26 mouse cellular contexts compared by ENCODE assay signal in genomic region chr12:84042248-84042647, GRCm38 (mm10). TPM values are rescaled to one million over a fixed set of nuclear protein-coding genes. Genes with fewer than 3 reads are reported as not detected.
A peak's percentile ranks its signal among the peaks of the same experiment; 100 is the strongest.
DNase-seq lines count a peak whose midpoint lies in the region; ATAC-seq lines count a peak whose summit lies in the region.
"Had no signal": no experiment of that assay in that cellular context is flagged by ENCODE, and none has a peak within 500 bp of the region (broad histone marks: within the 10 kb centered on the region; RNA-seq: fewer than 3 reads in every experiment).

No protein-coding gene starts in this region.

- peak; percentile 72 to 86 for DNase-seq in kidney, adult 8-10 months
- DNase-seq in kidney, postnatal 25 days: peak; percentile 59 to 75
- no peak for DNase-seq in natural killer cell, adult 2 months (ENCODE audit: low spot score in 2 of 2)
- DNase-seq in heart, postnatal 14 days: no peak
- DNase-seq: adrenal gland, postnatal 36 days; cerebellum, adult 18-20 months; cerebellum, postnatal 25 days; gastrocnemius, adult 2 months; heart, postnatal 36 days; thymus, postnatal 14 days had no signal

- no peaks in the 10 kb centered on the region for H3K36me3 ChIP-seq in intestine, embryonic 15.5 days
- H3K36me3 ChIP-seq in liver, embryonic 15.5 days (replicated peaks): 0 out of 2 replicates have a peak, but pooled peaks cover 4% of the 10 kb centered on the region
- H3K36me3 ChIP-seq: G1E; limb, embryonic 12.5 days; lung, embryonic 15.5 days; neural tube, embryonic 13.5 days had no signal

- H3K9ac ChIP-seq in intestine, embryonic 15.5 days: no peak overlapping the region
- no peak overlapping the region for H3K9ac ChIP-seq in liver, embryonic 15.5 days
- H3K9ac ChIP-seq: hindbrain, embryonic 14.5 days; limb, embryonic 12.5 days; lung, embryonic 15.5 days; neural tube, embryonic 13.5 days had no signal

- ATAC-seq in intestine, embryonic 15.5 days: peak; percentile 42; the same call in 1 of the 2 replicates
- ATAC-seq in liver, embryonic 15.5 days (ENCODE audit: insufficient read depth): peak; percentile 43
- ATAC-seq in erythroid progenitor cell, adult 5-6 weeks (replicated peaks; ENCODE audit: low FRiP score, poor library complexity, severe bottlenecking): no peak

- peaks cover 4% of the 10 kb centered on the region; the same call in 1 of the 2 replicates for H3K4me1 ChIP-seq in intestine, embryonic 15.5 days (replicated peaks)
- H3K4me1 ChIP-seq in liver, embryonic 15.5 days (replicated peaks): peaks cover 6% of the 10 kb centered on the region; the same call in 1 of the 2 replicates
- H3K4me1 ChIP-seq: limb, embryonic 12.5 days had no signal

- H3K27me3 ChIP-seq in intestine, embryonic 15.5 days (replicated peaks): no peaks in the 10 kb centered on the region
- H3K27me3 ChIP-seq in liver, embryonic 15.5 days: peaks cover 18% of the 10 kb centered on the region
- H3K27me3 ChIP-seq: lung, embryonic 15.5 days had no signal

- intact Hi-C loops in heart, postnatal 14 days (cut with DNase I): no loop called here

- H3K9me3 ChIP-seq in intestine, embryonic 15.5 days: no peaks in the 10 kb centered on the region
- H3K9me3 ChIP-seq in liver, embryonic 15.5 days (replicated peaks): no peaks in the 10 kb centered on the region
- H3K9me3 ChIP-seq: lung, embryonic 15.5 days had no signal

- H3K27ac ChIP-seq in intestine, embryonic 15.5 days: no peak overlapping the region
- peak overlapping the region; percentile 61; the same call in 1 of the 2 replicates for H3K27ac ChIP-seq in liver, embryonic 15.5 days (replicated peaks)
- H3K27ac ChIP-seq: gastrocnemius, adult 2 months; hindbrain, embryonic 14.5 days; limb, embryonic 12.5 days; lung, embryonic 15.5 days; macrophage; neural tube, embryonic 13.5 days had no signal

- no peak overlapping the region for H3K4me2 ChIP-seq in intestine, embryonic 15.5 days (replicated peaks)
- H3K4me2 ChIP-seq in liver, embryonic 15.5 days: no peak overlapping the region
- H3K4me2 ChIP-seq: heart, embryonic 11.5 days; hindbrain, embryonic 14.5 days; limb, embryonic 12.5 days; lung, embryonic 15.5 days; midbrain, embryonic 11.5 days; neural tube, embryonic 13.5 days had no signal

- WGBS in intestine, embryonic 15.5 days: 49% methylated on average over 5 of the region's 5 CpGs
- 54% methylated on average over 5 of the region's 5 CpGs for WGBS in liver, embryonic 15.5 days (ENCODE audit: insufficient replicate concordance)

- H3K4me3 ChIP-seq in intestine, embryonic 15.5 days (replicated peaks): no peak overlapping the region
- H3K4me3 ChIP-seq in liver, embryonic 15.5 days (replicated peaks): no peak overlapping the region
- H3K4me3 ChIP-seq: gastrocnemius, adult 2 months; limb, embryonic 12.5 days; lung, embryonic 15.5 days; neural tube, embryonic 13.5 days had no signal

RNA-seq across cellular contexts. Expression of gene Gm49366, which starts 3.5 kb away (rescaled TPM):
- not detected in 2 replicates for polyA plus RNA-seq in intestine, embryonic 15.5 days (2015; fragmentation: Nextera tagmentation; extraction: Ambion mirVana)
- not detected in 2 replicates for polyA plus RNA-seq in liver, embryonic 15.5 days (2015; fragmentation: Nextera tagmentation; extraction: Ambion mirVana)
- total RNA-seq in erythroid progenitor cell, adult 5-6 weeks (2015; ENCODE audit: low replicate concordance): not detected in 2 replicates
- not detected in 2 replicates for total RNA-seq in erythroid progenitor cell, adult 5-6 weeks (2017; ENCODE audit: low replicate concordance)
- not detected for total RNA-seq in heart, postnatal 14 days (2021)
- total RNA-seq: adrenal gland, postnatal 36 days; G1E; gastrocnemius, adult 2 months had no signal
- polyA plus RNA-seq: forebrain, embryonic 11.5 days; G1E; gonadal fat pad, adult 2 months; heart, embryonic 11.5 days; hindbrain, embryonic 14.5 days; intestine, embryonic 14.5 days; limb, embryonic 12.5 days; lung, embryonic 15.5 days; macrophage; midbrain, embryonic 11.5 days; neural tube, embryonic 13.5 days; small intestine, adult 2 months; testis, adult 2 months had no signal

RNA-seq across cellular contexts. Expression of gene Acot4, which starts 4.1 kb away (rescaled TPM):
- polyA plus RNA-seq in intestine, embryonic 15.5 days (2015; fragmentation: Nextera tagmentation; extraction: Ambion mirVana): 8.2 and 8.9 TPM in 2 replicates
- 10.4 and 11.2 TPM in 2 replicates for polyA plus RNA-seq in liver, embryonic 15.5 days (2015; fragmentation: Nextera tagmentation; extraction: Ambion mirVana)
- total RNA-seq in erythroid progenitor cell, adult 5-6 weeks (2015; ENCODE audit: low replicate concordance): not detected in 2 replicates
- total RNA-seq in erythroid progenitor cell, adult 5-6 weeks (2017; ENCODE audit: low replicate concordance): not detected in 2 replicates
- total RNA-seq in heart, postnatal 14 days (2021): 1 to 10 TPM in 1 of 2 experiments, under 1 TPM in 1; 0.85 to 1.2 TPM
- polyA plus RNA-seq: G1E had no signal

RNA-seq across cellular contexts. Expression of gene Acot3, which starts 9.7 kb away (rescaled TPM):
- 3.2 and 4.8 TPM in 2 replicates for polyA plus RNA-seq in intestine, embryonic 15.5 days (2015; fragmentation: Nextera tagmentation; extraction: Ambion mirVana)
- 6.6 and 7.4 TPM in 2 replicates for polyA plus RNA-seq in liver, embryonic 15.5 days (2015; fragmentation: Nextera tagmentation; extraction: Ambion mirVana)
- total RNA-seq in erythroid progenitor cell, adult 5-6 weeks (2015; ENCODE audit: low replicate concordance): not detected in 2 replicates
- not detected in 2 replicates for total RNA-seq in erythroid progenitor cell, adult 5-6 weeks (2017; ENCODE audit: low replicate concordance)
- total RNA-seq in heart, postnatal 14 days (2021): 1 to 10 TPM; 2.1 to 2.8 TPM
- total RNA-seq: G1E; gastrocnemius, adult 2 months had no signal
- polyA plus RNA-seq: gonadal fat pad, adult 2 months; macrophage; small intestine, adult 2 months; testis, adult 2 months had no signal

RNA-seq across cellular contexts. Expression of gene Acot5, which starts 26.9 kb away (rescaled TPM):
- polyA plus RNA-seq in intestine, embryonic 15.5 days (2015; fragmentation: Nextera tagmentation; extraction: Ambion mirVana): 0.18 TPM in 1 of 2 replicates, not detected in the other
- 0.06 TPM in 1 of 2 replicates, not detected in the other for polyA plus RNA-seq in liver, embryonic 15.5 days (2015; fragmentation: Nextera tagmentation; extraction: Ambion mirVana)
- total RNA-seq in erythroid progenitor cell, adult 5-6 weeks (2015; ENCODE audit: low replicate concordance): not detected in 2 replicates
- not detected in 2 replicates for total RNA-seq in erythroid progenitor cell, adult 5-6 weeks (2017; ENCODE audit: low replicate concordance)
- under 1 TPM in 1 of 2 experiments, not detected in 1; 0.24 TPM for total RNA-seq in heart, postnatal 14 days (2021)
- total RNA-seq: G1E; heart, postnatal 36 days had no signal
- polyA plus RNA-seq: forebrain, embryonic 11.5 days; G1E; heart, embryonic 11.5 days; intestine, embryonic 14.5 days; limb, embryonic 12.5 days; lung, embryonic 15.5 days; macrophage; midbrain, embryonic 11.5 days; small intestine, adult 2 months; testis, adult 2 months had no signal

RNA-seq across cellular contexts. Expression of gene Acot1, which starts 33.0 kb away (rescaled TPM):
- polyA plus RNA-seq in intestine, embryonic 15.5 days (2015; fragmentation: Nextera tagmentation; extraction: Ambion mirVana): 125 and 142 TPM in 2 replicates
- 35.8 and 44.5 TPM in 2 replicates for polyA plus RNA-seq in liver, embryonic 15.5 days (2015; fragmentation: Nextera tagmentation; extraction: Ambion mirVana)
- 2.2 TPM in 1 of 2 replicates, not detected in the other for total RNA-seq in erythroid progenitor cell, adult 5-6 weeks (2015; ENCODE audit: low replicate concordance)
- 13.4 TPM in 1 of 2 replicates, not detected in the other for total RNA-seq in erythroid progenitor cell, adult 5-6 weeks (2017; ENCODE audit: low replicate concordance)
- total RNA-seq in heart, postnatal 14 days (2021): 10 to 100 TPM; 70.0 to 79.3 TPM
- polyA plus RNA-seq: G1E had no signal

Comparison
In these comparisons a context has a peak if more than half of its experiments do, and no peak if none do; other contexts are left out.
1. DNase-seq: peak in kidney, adult 8-10 months (2 of 2) and kidney, postnatal 25 days (2 of 2); none in natural killer cell, adult 2 months (0 of 2) and heart, postnatal 14 days (0 of 2).